Mouse (Mus musculus) embryonic facial prominence, embryonic 12.5 days (tissue): ENCODE measurements at regions not wholly inside any gene's neighbourhood (a gene's known extent, or its start where the extent isn't known, plus 50 kb on each side); places are given as distances from the start of the nearest gene placed in this dataset.

Experiments used
- ATAC-seq: fragments of 200-750 bp; cut with Nextera tagmentation; 2 replicates; pipeline ENCODE4 v1.8.0; 2017; ENCODE audit not compliant: insufficient number of reproducible peaks, insufficient read depth, low FRiP score, low TSS enrichment
- H3K27ac ChIP-seq: fragments of 300-500 bp; sonication (generic); 2 replicates; pipeline ENCODE4 v1.5.1; 2016; ENCODE audit warnings: mild to moderate bottlenecking
- H3K27me3 ChIP-seq: fragments of 300-500 bp; sonication (generic); 2 replicates; pipeline ENCODE4 v1.6.1; 2016; ENCODE audit warnings: mild to moderate bottlenecking, moderate library complexity
- H3K36me3 ChIP-seq: fragments of 300-500 bp; sonication (generic); 2 replicates; pipeline ENCODE4 v1.6.1; 2016; ENCODE audit warnings: mild to moderate bottlenecking
- H3K4me1 ChIP-seq: fragments of 300-500 bp; sonication (generic); 2 replicates; pipeline ENCODE4 v1.6.1; 2016
- H3K4me2 ChIP-seq: fragments of 300-500 bp; sonication (generic); replicated peaks from 2 replicates; pipeline ENCODE4 v1.6.1; 2016; ENCODE audit warnings: mild to moderate bottlenecking, moderate library complexity
- H3K4me3 ChIP-seq: fragments of 300-500 bp; sonication (generic); 2 replicates; pipeline ENCODE4 v1.5.1; 2016; ENCODE audit warnings: mild to moderate bottlenecking
- H3K9ac ChIP-seq: fragments of 300-500 bp; sonication (generic); 2 replicates; pipeline ENCODE4 v1.6.1; 2016; ENCODE audit warnings: mild to moderate bottlenecking, moderate library complexity
- H3K9me3 ChIP-seq: fragments of 300-500 bp; sonication (generic); 2 replicates; pipeline ENCODE4 v1.6.1; 2016; ENCODE audit warnings: mild to moderate bottlenecking, moderate library complexity
- WGBS: fragments of 180-500 bp; shearing (Covaris S2); methylation state at CpG from one replicate; pipeline ENCODE4 v1.1.7; 2016; 5-methylcytosine and 5-hydroxymethylcytosine counted together

GRCm38 (mm10) chr13:90729078-90729477 lies 176.1 kb downstream of the Atp6ap1l start:
- no peak overlapping the region for H3K4me3 ChIP-seq
- no peaks in the 10 kb centered on the region for H3K4me1 ChIP-seq
- no peaks in the 10 kb centered on the region for H3K27me3 ChIP-seq
- no peak overlapping the region for H3K9ac ChIP-seq
- H3K36me3 ChIP-seq: no peaks in the 10 kb centered on the region
- no peaks in the 10 kb centered on the region for H3K9me3 ChIP-seq
- no peak overlapping the region for H3K27ac ChIP-seq
- no peak overlapping the region for H3K4me2 ChIP-seq
- ATAC-seq: no peak

DNA sequence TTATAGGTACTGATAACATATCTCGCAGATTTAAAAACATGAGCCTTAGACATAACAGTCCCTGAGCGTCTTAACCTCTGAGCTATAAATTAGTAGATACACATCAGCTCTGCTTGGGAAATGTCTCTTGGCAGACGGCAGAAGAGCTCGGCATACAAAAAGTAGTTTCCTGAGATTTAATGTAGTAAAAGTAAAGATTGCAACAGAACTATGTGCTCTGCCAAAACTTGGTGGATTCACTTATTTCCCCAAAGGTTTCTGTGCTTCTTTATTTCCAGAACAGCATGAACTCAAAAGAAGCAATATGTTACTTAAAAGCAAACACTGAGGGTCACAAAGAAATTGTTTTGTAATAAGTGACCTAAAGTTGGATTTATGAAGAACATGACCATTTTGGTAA lies 177.3 kb downstream of the Atp6ap1l start:
- H3K9ac ChIP-seq: no peak overlapping the region
- no peak overlapping the region for H3K4me3 ChIP-seq
- H3K27me3 ChIP-seq: no peaks in the 10 kb centered on the region
- ATAC-seq: no peak
- no peaks in the 10 kb centered on the region for H3K9me3 ChIP-seq
- 67% methylated on average over 4 of the region's 4 CpGs for WGBS
- no peak overlapping the region for H3K4me2 ChIP-seq
- no peaks in the 10 kb centered on the region for H3K36me3 ChIP-seq
- 0 out of 2 replicates have a peak, but pooled peaks cover 3% of the 10 kb centered on the region for H3K4me1 ChIP-seq
- no peak overlapping the region for H3K27ac ChIP-seq

GRCm38 (mm10) chr13:90725053-90725827 lies 179.9 kb downstream of the Atp6ap1l start:
- no peak for ATAC-seq
- no peak overlapping the region for H3K27ac ChIP-seq
- no peaks in the 10 kb centered on the region for H3K36me3 ChIP-seq
- H3K9ac ChIP-seq: no peak overlapping the region
- H3K27me3 ChIP-seq: no peaks in the 10 kb centered on the region
- H3K4me1 ChIP-seq: 0 out of 2 replicates have a peak, but pooled peaks cover 3% of the 10 kb centered on the region
- no peak overlapping the region for H3K4me2 ChIP-seq
- H3K9me3 ChIP-seq: no peaks in the 10 kb centered on the region
- 85% methylated on average over 10 of the region's 10 CpGs for WGBS
- H3K4me3 ChIP-seq: no peak overlapping the region

GRCm38 (mm10) chr13:90724598-90724997 lies 180.6 kb downstream of the Atp6ap1l start:
- Histone ChIP-seq H3K27ac (no peak overlapping the region), H3K9ac (no peak overlapping the region), H3K4me3 (no peak overlapping the region), H3K27me3 (no peaks in the 10 kb centered on the region), H3K36me3 (no peaks in the 10 kb centered on the region), H3K9me3 (no peaks in the 10 kb centered on the region), H3K4me2 (no peak overlapping the region), H3K4me1 (0 out of 2 replicates have a peak, but pooled peaks cover 3% of the 10 kb centered on the region)
- ATAC-seq: no peak
- WGBS: 93% methylated on average over 3 of the region's 3 CpGs

DNA sequence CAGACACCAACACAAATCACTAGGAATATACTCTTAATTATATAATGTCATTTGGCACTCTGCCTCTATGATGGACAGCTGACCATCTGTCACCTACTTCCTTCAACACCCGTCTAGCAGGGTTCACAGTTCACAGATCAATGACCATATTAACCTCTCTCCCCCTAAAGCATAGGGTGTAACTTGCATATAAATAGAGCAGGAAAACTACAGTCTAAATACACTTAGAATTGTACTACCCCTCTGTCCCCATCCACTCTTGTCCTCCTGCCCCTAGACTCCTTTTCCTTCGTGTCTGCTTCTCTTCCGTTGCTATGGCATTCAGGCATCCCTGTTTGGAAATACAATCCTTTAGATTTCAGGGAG lies 181.6 kb downstream of the Atp6ap1l start:
- Histone ChIP-seq H3K4me2 (no peak overlapping the region), H3K36me3 (no peaks in the 10 kb centered on the region), H3K4me1 (0 out of 2 replicates have a peak, but pooled peaks cover 3% of the 10 kb centered on the region), H3K27me3 (no peaks in the 10 kb centered on the region), H3K9me3 (no peaks in the 10 kb centered on the region), H3K27ac (no peak overlapping the region), H3K4me3 (no peak overlapping the region), H3K9ac (no peak overlapping the region)
- 47% methylated on average over 3 of the region's 3 CpGs for WGBS
- ATAC-seq: no peak

DNA sequence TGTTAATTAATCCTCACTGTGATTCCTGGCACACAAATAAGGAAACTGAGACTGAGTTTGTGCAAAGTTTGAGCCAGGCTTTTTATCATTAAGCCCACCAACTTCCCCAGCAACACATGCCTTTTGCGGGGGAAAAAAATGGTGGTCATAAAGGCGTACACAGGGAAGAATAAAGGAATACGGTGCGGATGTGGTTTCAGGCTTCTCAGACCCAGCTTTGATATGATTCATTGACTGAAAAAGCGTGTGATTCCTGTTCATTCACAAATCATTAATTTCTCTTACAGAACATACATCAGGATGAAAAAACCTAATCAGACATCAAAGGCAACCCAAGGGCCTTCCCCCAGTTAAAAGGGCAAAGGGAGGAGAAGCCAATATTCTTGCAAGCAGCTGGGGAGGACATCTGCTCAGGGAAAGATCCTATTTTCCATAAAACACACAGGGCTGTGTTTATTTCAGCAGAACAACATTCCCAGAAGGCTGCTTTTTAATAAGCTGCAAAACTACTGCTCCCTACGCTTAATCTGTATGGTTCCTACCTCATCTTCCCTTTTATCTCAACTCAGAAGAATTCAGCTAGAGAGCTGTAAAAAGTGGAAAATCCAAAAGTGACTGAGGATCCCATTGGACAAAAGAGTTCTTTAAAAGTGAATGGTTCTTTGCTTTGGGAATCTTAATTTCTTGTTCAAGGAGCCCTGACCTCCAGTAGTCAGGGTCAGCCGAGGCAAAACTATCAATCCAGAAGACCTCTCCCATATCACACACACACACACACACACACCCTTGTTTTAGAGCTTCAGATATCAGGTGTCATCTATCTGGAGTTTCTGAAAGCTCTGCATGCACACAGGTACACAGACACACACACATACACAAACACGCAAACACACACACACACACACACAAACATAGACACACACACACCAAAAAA lies 182.3 kb downstream of the Atp6ap1l start:
- Histone ChIP-seq H3K9ac (no peak overlapping the region), H3K4me3 (no peak overlapping the region), H3K27me3 (no peaks in the 10 kb centered on the region), H3K9me3 (no peaks in the 10 kb centered on the region), H3K36me3 (no peaks in the 10 kb centered on the region), H3K4me1 (0 out of 2 replicates have a peak, but pooled peaks cover 3% of the 10 kb centered on the region), H3K27ac (no peak overlapping the region), H3K4me2 (no peak overlapping the region)
- ATAC-seq: no peak
- WGBS: 73% methylated on average over 8 of the region's 8 CpGs

DNA sequence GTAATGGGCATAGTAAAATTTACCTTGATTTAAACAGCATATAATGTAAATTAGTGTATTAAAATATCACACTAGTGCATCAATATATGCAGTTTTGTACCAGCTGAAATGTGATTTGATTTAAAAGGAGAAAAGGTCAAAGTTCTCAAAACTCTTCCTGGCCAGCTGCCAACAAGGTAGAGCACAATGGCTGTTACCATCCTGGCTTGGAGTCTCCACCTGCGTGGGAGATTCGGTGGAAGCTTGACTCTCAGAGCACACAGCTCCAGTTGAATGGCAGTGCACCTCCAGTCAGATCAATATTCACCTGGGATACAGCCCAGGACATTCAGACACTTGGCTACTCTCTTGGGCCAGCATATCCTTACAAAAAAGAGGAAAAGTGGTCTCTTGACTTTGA lies 220.8 kb downstream of the Atp6ap1l start:
- no peak for ATAC-seq
- 82% methylated on average over 2 of the region's 2 CpGs for WGBS
- Histone ChIP-seq H3K4me2 (no peak overlapping the region), H3K4me3 (no peak overlapping the region), H3K9me3 (no peaks in the 10 kb centered on the region), H3K27ac (no peak overlapping the region), H3K36me3 (no peaks in the 10 kb centered on the region), H3K27me3 (no peaks in the 10 kb centered on the region), H3K4me1 (no peaks in the 10 kb centered on the region), H3K9ac (no peak overlapping the region)

- H3K9me3 ChIP-seq: no peaks in the 10 kb centered on the region
- H3K27me3 ChIP-seq: no peaks in the 10 kb centered on the region
- H3K4me3 ChIP-seq: no peak overlapping the region
- no peak for ATAC-seq
- H3K27ac ChIP-seq: no peak overlapping the region
- no peaks in the 10 kb centered on the region for H3K4me1 ChIP-seq
- no peak overlapping the region for H3K4me2 ChIP-seq
- H3K9ac ChIP-seq: no peak overlapping the region
- no peaks in the 10 kb centered on the region for H3K36me3 ChIP-seq
- WGBS: 57% methylated on average over 8 of the region's 8 CpGs
Measured at GRCm38 (mm10) chr13:90679162-90680010, 225.8 kb downstream of the Atp6ap1l start.

DNA sequence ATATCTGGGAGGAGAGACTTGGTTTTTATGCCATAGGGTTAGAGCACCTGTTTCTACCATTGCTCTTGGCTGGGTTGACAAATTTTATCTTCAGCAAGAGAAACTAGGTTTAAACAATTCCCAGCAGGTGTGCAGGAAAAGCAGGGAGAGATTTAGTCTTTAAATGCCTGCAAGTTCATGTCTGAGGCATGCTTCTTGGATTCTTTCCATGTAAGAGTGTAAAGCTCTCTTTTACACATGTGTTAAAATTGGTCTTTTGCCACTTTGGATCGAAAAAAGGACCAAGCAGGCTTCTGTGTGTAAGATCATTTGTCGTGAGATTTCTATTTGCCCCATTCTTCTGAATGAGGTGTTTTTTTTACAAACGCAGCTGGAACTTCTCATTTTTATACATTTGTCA lies 231.3 kb downstream of the Atp6ap1l start:
- H3K36me3 ChIP-seq: no peaks in the 10 kb centered on the region
- no peak for ATAC-seq
- no peak overlapping the region for H3K4me2 ChIP-seq
- H3K27ac ChIP-seq: no peak overlapping the region
- H3K4me3 ChIP-seq: no peak overlapping the region
- H3K27me3 ChIP-seq: no peaks in the 10 kb centered on the region
- H3K9ac ChIP-seq: no peak overlapping the region
- H3K4me1 ChIP-seq: no peaks in the 10 kb centered on the region
- no peaks in the 10 kb centered on the region for H3K9me3 ChIP-seq
- WGBS: 91% methylated on average over 3 of the region's 3 CpGs

- ATAC-seq: no peak
Measured at GRCm38 (mm10) chr13:90673079-90673478, 232.1 kb downstream of the Atp6ap1l start.

DNA sequence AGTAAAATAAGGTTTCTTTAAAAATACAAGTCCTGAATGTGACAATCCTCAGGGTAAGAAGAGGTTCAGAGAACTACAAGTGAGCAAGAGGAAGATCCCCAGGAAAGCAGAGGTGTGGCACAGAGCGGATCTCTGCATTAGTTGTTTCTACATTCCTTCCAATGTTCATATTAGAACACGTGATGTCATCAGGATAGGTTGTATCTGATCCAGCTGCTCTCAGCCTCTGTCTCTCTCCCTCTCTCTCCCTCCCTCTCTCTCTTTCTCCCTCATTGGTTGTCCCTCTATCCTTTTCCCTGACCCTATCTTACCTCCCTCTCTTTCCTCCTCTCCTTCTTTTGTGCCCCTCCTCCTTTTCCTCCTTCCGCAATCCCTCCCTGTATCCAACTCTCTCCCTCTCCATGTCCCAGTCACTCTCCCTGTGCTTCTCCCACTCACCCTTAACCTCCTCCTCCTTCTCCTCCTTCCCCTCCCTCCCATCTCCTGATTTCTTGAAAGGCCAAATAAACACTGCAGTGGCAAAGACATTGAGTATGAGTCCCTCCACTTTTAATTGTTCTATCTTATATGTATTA lies 243.5 kb downstream of the Atp6ap1l start:
- no peaks in the 10 kb centered on the region for H3K27me3 ChIP-seq
- no peak overlapping the region for H3K4me2 ChIP-seq
- H3K9ac ChIP-seq: no peak overlapping the region
- 70% methylated on average over 3 of the region's 3 CpGs for WGBS
- ATAC-seq: 0 out of 2 replicates have a peak, but pooled peaks have one; percentile 41
- H3K9me3 ChIP-seq: no peaks in the 10 kb centered on the region
- H3K4me3 ChIP-seq: no peak overlapping the region
- H3K27ac ChIP-seq: no peak overlapping the region
- no peaks in the 10 kb centered on the region for H3K36me3 ChIP-seq
- peaks cover 8% of the 10 kb centered on the region; the same call in 1 of the 2 replicates for H3K4me1 ChIP-seq

More at GRCm38 (mm10) chr13:90673079-90673478, 232.1 kb downstream of the Atp6ap1l start:
- H3K9ac ChIP-seq: no peak overlapping the region
- no peaks in the 10 kb centered on the region for H3K4me1 ChIP-seq
- no peaks in the 10 kb centered on the region for H3K36me3 ChIP-seq
- H3K4me2 ChIP-seq: no peak overlapping the region
- WGBS: 83% methylated on average over 1 of the region's 1 CpGs
- H3K9me3 ChIP-seq: no peaks in the 10 kb centered on the region
- no peak overlapping the region for H3K27ac ChIP-seq
- H3K4me3 ChIP-seq: no peak overlapping the region
- no peaks in the 10 kb centered on the region for H3K27me3 ChIP-seq
